Mouse (Mus musculus) central nervous system, embryonic 11.5 days (tissue): ENCODE results near the gene Ppp4r3b. TPM values are rescaled to one million over a fixed set of nuclear protein-coding genes. Genes with fewer than 3 reads are reported as not detected.

Experiments
- polyA plus RNA-seq: library from polyadenylated mRNA; depleted of rRNA; stranded (reverse); fragments of >200 nt; gene quantifications from 2 replicates; pipeline ENCODE4 v1.2.3, GENCODE M21; 2012; rRNA removed

Ppp4r3b gene
- polyA plus RNA-seq, result 35.6 and 49.5 TPM in 2 replicates

DNA sequence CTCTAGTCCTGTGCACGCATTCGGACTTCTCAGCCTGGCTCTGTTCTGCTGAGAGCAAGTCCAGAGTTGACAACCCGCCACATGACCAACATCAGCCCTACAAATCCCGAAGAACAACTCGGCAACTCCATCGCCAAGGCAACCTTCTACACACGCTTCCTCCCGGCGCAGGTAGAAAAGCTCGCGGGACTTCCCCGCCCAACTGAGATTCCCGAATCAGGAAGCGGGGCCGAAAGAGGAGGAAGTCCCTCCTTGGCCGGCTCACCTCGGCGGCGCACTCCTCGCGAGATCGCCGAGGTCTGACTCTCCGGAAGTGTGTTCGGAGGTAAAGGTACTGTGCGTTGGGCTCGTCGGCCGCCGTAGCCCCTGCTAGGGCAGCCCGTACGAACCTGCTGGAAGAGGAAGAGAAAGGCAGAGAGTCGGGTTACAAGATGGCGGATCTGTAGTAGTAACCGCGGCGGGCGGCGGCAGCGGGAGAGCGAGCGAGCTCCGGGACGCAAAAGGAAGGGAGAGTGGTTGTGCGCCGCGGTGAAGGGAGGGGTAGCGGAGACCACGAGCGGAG is at the start of gene Ppp4r3b:
Ppp4r3b (plus strand) TSS at position 328 of the 562 bp plus-strand sequence.

GRCm38 (mm10) chr11:29130385-29131355 is 42.0 kb upstream of the Ppp4r3b start, which contains the start of gene Pnpt1:
TSS of gene Pnpt1 (plus strand) at chr11:29130744.

DNA sequence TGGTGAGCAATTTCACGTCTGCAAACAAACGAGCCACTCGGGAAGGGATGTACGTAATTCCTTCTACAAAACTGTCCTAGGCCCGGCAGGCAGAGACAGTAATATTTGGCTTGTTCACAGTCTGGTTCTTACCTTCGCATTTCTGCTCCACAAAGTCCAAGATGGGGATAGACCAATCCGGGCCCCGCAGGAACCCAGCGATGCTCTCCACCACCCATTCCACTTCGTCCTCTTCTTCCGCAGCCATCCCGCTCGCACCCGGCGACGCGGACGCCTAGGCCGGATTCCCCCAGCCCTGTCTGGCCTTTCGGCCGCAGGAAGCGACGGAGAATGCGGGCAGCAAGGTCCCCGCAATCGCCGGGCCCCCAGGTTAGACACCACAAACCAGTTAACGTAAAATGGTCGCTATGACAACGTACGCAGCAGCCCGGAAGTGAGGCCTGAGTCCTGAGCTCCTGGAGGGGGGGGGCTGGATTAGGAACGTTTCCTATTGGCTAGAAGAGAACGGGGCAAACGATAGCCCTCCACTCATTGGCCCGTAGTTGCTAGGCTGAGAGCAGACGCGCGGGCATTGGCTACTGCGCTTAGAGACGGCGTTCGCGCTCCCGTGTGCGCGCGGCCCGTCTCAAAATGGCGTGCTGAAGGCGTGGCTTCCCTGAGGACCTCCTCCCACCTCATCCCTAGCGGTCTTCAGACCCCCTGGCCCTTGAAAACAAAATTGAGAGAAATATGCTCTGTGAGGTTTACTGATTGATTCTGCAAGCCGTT is 74.4 kb downstream of the Ppp4r3b start, which contains the start of gene Cfap36:
Cfap36 (minus strand) TSS at position 527 of the 768 bp plus-strand sequence.

Other genes with a start within 250 kb of the Ppp4r3b start
- gene Pnpt1, start 42.1 kb upstream of the Ppp4r3b start, polyA plus RNA-seq, result 25.0 and 37.2 TPM in 2 replicates
- gene Cfap36, start 74.5 kb downstream of the Ppp4r3b start, polyA plus RNA-seq, result 35.9 and 67.5 TPM in 2 replicates
- 16.9 and 24.1 TPM in 2 replicates for gene Ccdc88a, start 200.8 kb downstream of the Ppp4r3b start, polyA plus RNA-seq